Mouse (Mus musculus): Measurements from ENCODE around the gene Tulp1. TPM values are rescaled to one million over a fixed set of nuclear protein-coding genes. Genes with fewer than 3 reads are reported as not detected.

Gene Tulp1
- polyA plus RNA-seq, 1 experiment from 2014 or later = 3.5 TPM

DNA sequence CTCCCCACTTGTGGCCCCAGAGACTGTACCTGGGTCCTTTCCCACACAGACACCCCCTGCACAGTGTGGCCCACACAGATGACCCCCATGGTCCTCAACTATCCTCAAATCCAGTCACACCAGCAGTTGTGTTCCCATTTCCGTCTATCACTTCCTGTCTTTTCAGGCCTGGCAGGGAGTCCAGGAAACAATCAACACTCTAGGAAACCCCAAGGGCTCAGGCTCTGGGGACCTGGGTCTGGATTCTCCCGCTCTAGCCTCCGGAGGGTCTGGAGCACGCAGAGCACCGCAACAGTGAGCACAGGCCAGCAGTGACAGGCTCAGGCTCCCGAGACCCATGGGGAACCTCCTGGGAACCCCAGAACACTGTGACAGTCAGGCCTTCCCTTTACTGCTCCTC is 16.8 kb downstream of the Tulp1 start:
- Histone ChIP-seq H3K4me2 (peak overlapping the region; percentile 88; the same call in 1 of the 2 replicates), H3K27ac (no peak overlapping the region), H3K9me3 (no peaks in the 10 kb centered on the region), H3K36me3 (replicated peaks) (no peaks in the 10 kb centered on the region), H3K27me3 (peaks cover 47% of the 10 kb centered on the region), H3K4me1 (peaks cover 53% of the 10 kb centered on the region), H3K9ac (peak overlapping the region; percentile 81; the same call in 1 of the 2 replicates), H3K4me3 (replicated peaks) (0 out of 2 replicates have a peak overlapping the region, but pooled peaks have one; percentile 76)
- 52% methylated on average over 6 of the region's 6 CpGs for WGBS
- ATAC-seq (ENCODE audit: low FRiP score) = no peak

DNA sequence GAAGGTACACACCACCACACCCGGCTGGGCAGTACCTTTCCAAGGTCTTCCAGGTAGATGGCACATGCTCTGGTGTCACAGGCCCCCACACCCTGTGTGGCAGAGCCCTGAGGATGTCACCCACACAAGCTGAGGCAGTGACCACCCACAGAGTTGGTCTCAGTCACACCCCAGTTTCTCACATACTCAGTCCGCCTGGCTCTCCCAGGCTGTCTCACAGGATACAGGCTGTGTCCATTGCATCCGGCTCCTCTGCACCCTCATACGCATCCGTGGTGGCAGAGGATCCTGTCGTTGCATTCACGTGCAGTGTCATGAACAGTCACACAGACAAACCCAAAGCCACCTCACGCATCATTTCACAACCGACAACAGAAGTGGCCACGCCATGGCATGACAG is 17.7 kb downstream of the Tulp1 start:
- Histone ChIP-seq H3K36me3 (replicated peaks) (no peaks in the 10 kb centered on the region), H3K9ac (no peak overlapping the region), H3K27ac (no peak overlapping the region), H3K4me3 (replicated peaks) (no peak overlapping the region), H3K9me3 (no peaks in the 10 kb centered on the region), H3K27me3 (peaks cover 38% of the 10 kb centered on the region), H3K4me1 (peaks cover 53% of the 10 kb centered on the region), H3K4me2 (no peak overlapping the region)
- no peak for ATAC-seq (ENCODE audit: low FRiP score)
- 87% methylated on average over 10 of the region's 10 CpGs for WGBS

DNA sequence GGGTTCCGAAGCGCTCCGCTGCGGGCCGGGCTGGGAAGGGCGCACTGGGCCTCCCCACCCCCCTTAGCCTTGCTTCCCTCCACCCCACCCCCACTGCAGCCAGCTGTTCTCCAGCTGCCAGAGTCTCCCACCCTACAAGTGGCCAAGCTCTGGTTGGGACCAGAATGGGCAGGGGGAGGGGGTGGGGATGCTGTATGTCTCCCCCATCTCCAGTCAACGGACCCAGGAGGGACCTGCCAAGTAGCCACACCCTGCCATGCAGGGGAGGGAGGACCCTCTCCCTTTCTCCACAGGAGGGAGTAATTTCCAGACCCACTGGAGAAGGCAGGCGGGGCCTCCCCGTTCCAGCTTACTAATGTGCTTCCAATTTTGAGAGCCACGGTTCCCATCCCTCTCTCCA is 19.1 kb downstream of the Tulp1 start:
- no peaks in the 10 kb centered on the region for H3K9me3 ChIP-seq
- H3K27me3 ChIP-seq = peaks cover 23% of the 10 kb centered on the region; the same call in 1 of the 2 replicates
- H3K4me2 ChIP-seq = no peak overlapping the region
- no peaks in the 10 kb centered on the region for H3K36me3 ChIP-seq (replicated peaks)
- peak overlapping the region; percentile 33; the same call in 1 of the 2 replicates for H3K9ac ChIP-seq
- 11% methylated on average over 10 of the region's 10 CpGs for WGBS
- ATAC-seq (ENCODE audit: low FRiP score) = no peak
- no peak overlapping the region for H3K4me3 ChIP-seq (replicated peaks)
- peaks cover 52% of the 10 kb centered on the region for H3K4me1 ChIP-seq
- no peak overlapping the region for H3K27ac ChIP-seq

DNA sequence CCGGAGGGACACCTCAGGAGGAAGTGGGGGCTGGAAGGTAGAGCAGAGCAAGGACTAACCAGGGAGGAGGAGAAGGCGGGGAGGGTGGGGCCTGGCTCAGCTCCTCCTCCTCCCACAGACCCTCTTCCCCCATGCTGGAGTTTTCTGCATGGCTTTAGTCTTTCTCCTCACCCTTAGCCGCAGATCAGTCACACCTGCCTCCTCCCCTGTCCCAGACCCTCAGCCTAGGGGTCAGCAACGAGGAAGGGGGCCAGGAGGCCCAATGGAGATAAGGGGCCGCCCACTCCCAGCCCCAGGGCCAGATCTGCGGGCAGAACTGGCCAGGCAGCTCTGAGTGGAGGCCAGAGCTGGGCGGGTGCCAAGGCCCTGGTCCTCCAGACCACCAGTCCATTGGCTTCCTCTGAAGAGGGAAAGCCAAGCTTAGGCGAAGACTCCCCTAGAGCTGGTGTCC is 19.7 kb downstream of the Tulp1 start:
- Histone ChIP-seq H3K9me3 (no peaks in the 10 kb centered on the region), H3K9ac (peak overlapping the region; percentile 33; the same call in 1 of the 2 replicates)
- 15% methylated on average over 8 of the region's 8 CpGs for WGBS

DNA sequence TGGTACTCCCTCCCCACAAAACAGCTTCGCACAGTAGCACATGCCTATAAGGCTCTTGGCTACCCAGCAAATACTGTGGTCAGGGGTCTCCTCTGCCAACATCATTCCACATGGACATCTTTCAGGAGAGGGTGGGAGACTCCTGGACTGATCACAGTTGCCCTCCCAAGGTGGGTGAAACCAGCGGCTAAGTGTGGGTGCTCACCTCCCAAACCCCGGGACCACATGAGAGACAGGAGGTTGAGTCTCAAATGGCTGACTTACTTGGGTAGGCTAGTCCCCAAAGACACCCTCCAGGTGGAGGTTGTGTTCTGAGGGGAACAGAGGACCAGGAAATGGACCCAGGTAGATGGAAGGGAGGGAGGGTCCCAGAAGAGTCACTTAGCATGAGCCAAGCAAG is 20.4 kb downstream of the Tulp1 start:
- H3K27me3 ChIP-seq = 0 out of 2 replicates have a peak, but pooled peaks cover 20% of the 10 kb centered on the region
- WGBS = 64% methylated on average over 3 of the region's 3 CpGs
- H3K4me1 ChIP-seq = peaks cover 50% of the 10 kb centered on the region
- no peak overlapping the region for H3K4me2 ChIP-seq
- no peak overlapping the region for H3K27ac ChIP-seq
- H3K36me3 ChIP-seq (replicated peaks) = peaks cover 5% of the 10 kb centered on the region; the same call in 1 of the 2 replicates
- ATAC-seq (ENCODE audit: low FRiP score) = no peak
- H3K4me3 ChIP-seq (replicated peaks) = no peak overlapping the region
- H3K9ac ChIP-seq = no peak overlapping the region
- H3K9me3 ChIP-seq = no peaks in the 10 kb centered on the region

More for the DNA sequence above, 19.7 kb downstream of the Tulp1 start:
- Histone ChIP-seq H3K27me3 (0 out of 2 replicates have a peak, but pooled peaks cover 20% of the 10 kb centered on the region), H3K36me3 (replicated peaks) (no peaks in the 10 kb centered on the region), H3K4me2 (no peak overlapping the region), H3K27ac (no peak overlapping the region), H3K4me3 (replicated peaks) (no peak overlapping the region; the same call in 1 of the 2 replicates), H3K4me1 (peaks cover 53% of the 10 kb centered on the region)
- no peak for ATAC-seq (ENCODE audit: low FRiP score)

DNA sequence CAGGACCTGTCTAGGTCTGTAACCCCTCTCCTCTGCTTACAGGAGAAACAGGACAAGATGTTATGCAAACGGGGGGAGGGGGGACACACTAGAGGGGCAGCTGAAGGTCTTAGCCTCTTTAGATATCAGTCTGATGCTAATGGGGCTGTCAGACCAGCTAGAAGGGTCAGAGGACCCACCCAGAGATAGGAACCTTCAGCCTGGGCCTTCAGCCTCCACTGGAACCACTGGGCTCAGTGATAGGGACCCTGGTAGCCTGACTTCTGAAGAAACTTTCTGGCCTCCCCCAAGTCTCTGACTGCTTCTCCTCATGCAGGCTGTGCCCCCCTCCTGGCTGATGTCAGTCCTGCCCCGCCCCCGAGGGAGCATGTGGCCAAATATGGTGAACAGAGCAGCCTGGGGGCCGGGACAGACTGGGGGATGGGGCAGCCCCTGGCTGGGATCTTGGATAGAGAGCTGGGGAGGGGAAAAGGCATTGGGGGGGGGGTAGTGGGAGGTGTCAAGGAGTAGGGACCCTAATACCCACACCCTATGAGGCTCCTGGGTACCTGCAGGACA is 20.9 kb downstream of the Tulp1 start:
- no peak for ATAC-seq (ENCODE audit: low FRiP score)
- Histone ChIP-seq H3K4me2 (no peak overlapping the region; the same call in 1 of the 2 replicates), H3K27ac (no peak overlapping the region), H3K9me3 (no peaks in the 10 kb centered on the region), H3K27me3 (0 out of 2 replicates have a peak, but pooled peaks cover 20% of the 10 kb centered on the region), H3K4me3 (replicated peaks) (no peak overlapping the region), H3K9ac (peak overlapping the region; percentile 21; the same call in 1 of the 2 replicates), H3K4me1 (peaks cover 45% of the 10 kb centered on the region), H3K36me3 (replicated peaks) (peaks cover 7% of the 10 kb centered on the region; the same call in 1 of the 2 replicates)
- 41% methylated on average over 4 of the region's 4 CpGs for WGBS

DNA sequence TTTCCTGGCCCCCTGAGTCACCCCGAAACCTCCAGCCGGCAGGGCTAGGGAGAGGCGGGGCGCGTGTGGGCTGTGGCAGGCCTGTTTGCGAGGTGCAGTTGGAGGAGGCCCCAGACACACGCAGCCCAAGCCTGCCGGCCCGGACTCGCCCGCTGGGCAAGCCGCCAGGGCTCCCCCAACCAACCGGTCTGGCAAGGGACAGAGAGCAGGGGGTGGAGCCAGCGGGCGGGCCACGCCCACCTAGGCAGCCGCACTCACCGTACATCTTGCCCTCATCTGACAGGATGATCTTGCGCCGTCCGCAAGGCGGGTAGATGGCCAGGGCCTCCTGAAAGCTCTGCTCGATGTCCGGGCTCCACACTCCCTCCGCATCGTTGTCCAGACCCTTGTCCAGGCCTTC is 23.9 kb downstream of the Tulp1 start:
- Histone ChIP-seq H3K4me3 (replicated peaks) (peak overlapping the region; percentile 28), H3K27ac (peak overlapping the region; percentile 51; the same call in 1 of the 2 replicates), H3K36me3 (replicated peaks) (peaks cover 10% of the 10 kb centered on the region), H3K4me1 (peaks cover 28% of the 10 kb centered on the region), H3K4me2 (peak overlapping the region; percentile 55), H3K27me3 (0 out of 2 replicates have a peak, but pooled peaks cover 14% of the 10 kb centered on the region), H3K9me3 (no peaks in the 10 kb centered on the region), H3K9ac (peak overlapping the region; percentile 54)
- WGBS = 5% methylated on average over 26 of the region's 26 CpGs
- ATAC-seq (ENCODE audit: low FRiP score) = peak; percentile 84

DNA sequence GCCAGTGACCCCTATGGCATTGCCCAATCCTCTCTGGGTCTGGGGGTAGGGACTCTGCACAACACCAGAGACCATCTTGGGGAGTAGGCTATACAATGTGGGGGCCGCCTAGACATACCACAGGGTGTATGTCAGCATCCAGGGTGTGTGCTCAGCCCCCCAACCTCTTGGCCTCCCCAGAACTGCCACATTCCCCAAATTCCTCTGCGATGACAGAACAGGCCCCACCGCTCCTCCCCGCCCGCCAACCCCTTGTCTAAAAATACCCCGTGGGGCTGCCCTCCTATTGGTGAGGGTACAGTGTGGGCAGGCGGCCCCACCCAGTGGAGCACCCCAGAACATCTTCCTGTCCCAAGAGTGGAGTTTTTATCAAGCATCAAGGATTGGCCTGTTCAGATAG is 24.4 kb downstream of the Tulp1 start:
- no peaks in the 10 kb centered on the region for H3K9me3 ChIP-seq
- ATAC-seq (ENCODE audit: low FRiP score) = no peak; the same call in 1 of the 2 replicates
- H3K4me3 ChIP-seq (replicated peaks) = no peak overlapping the region
- peak overlapping the region; percentile 54 for H3K9ac ChIP-seq
- 0 out of 2 replicates have a peak, but pooled peaks cover 13% of the 10 kb centered on the region for H3K27me3 ChIP-seq
- 75% methylated on average over 7 of the region's 7 CpGs for WGBS
- peak overlapping the region; percentile 55 for H3K4me2 ChIP-seq
- 0 out of 2 replicates have a peak overlapping the region, but pooled peaks have one; percentile 51 for H3K27ac ChIP-seq
- peaks cover 14% of the 10 kb centered on the region for H3K36me3 ChIP-seq (replicated peaks)
- H3K4me1 ChIP-seq = peaks cover 23% of the 10 kb centered on the region

DNA sequence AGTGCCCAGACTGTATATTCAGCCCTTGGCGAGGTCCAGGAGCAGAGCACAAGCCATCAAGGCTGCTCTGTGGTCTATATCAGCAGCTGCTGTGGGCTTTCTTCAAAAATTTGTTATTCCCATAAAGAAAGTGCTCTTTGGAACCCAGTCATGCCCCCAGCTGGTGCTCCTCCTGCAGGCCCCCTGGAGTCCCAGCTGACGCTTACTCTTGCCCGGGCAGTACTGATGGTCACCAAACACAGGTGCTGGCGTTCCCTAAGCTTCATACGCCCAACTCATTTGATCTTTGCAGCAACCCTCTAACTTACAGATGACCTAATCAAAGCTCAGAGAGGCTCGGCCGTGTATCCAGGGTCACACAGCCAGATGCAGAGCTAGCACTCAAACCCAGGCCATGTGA is 27.5 kb downstream of the Tulp1 start:
- H3K27me3 ChIP-seq = no peaks in the 10 kb centered on the region
- 91% methylated on average over 7 of the region's 7 CpGs for WGBS
- no peak overlapping the region for H3K4me2 ChIP-seq
- H3K9me3 ChIP-seq = no peaks in the 10 kb centered on the region
- peaks cover 22% of the 10 kb centered on the region for H3K4me1 ChIP-seq
- no peak overlapping the region for H3K27ac ChIP-seq
- H3K9ac ChIP-seq = no peak overlapping the region
- no peak for ATAC-seq (ENCODE audit: low FRiP score)
- H3K4me3 ChIP-seq (replicated peaks) = no peak overlapping the region
- peaks cover 20% of the 10 kb centered on the region for H3K36me3 ChIP-seq (replicated peaks)

DNA sequence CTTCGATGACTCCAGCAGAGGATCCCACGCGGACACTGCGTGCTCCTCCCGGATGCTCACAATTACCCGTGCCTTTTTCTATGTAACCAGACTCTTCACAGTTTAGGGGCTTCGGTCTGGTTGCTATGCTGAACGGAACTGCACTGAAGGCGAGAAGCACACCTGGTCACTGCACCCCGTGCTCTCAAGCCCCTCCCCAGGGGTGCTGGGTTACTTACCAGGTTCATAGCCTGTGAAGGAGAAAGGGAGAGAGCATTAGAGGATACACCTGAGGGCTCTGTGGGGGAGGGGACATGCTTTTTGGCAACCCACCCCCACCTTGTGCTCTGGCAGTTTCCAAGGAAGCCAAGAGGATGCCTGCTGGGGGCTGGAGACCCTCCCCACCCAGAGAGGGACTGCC is 29.8 kb downstream of the Tulp1 start:
- no peaks in the 10 kb centered on the region for H3K9me3 ChIP-seq
- H3K4me3 ChIP-seq (replicated peaks) = no peak overlapping the region
- H3K4me1 ChIP-seq = peaks cover 9% of the 10 kb centered on the region
- no peak overlapping the region for H3K9ac ChIP-seq
- no peaks in the 10 kb centered on the region for H3K27me3 ChIP-seq
- peaks cover 33% of the 10 kb centered on the region for H3K36me3 ChIP-seq (replicated peaks)
- H3K27ac ChIP-seq = no peak overlapping the region
- no peak for ATAC-seq (ENCODE audit: low FRiP score)
- no peak overlapping the region for H3K4me2 ChIP-seq
- 79% methylated on average over 10 of the region's 10 CpGs for WGBS

DNA sequence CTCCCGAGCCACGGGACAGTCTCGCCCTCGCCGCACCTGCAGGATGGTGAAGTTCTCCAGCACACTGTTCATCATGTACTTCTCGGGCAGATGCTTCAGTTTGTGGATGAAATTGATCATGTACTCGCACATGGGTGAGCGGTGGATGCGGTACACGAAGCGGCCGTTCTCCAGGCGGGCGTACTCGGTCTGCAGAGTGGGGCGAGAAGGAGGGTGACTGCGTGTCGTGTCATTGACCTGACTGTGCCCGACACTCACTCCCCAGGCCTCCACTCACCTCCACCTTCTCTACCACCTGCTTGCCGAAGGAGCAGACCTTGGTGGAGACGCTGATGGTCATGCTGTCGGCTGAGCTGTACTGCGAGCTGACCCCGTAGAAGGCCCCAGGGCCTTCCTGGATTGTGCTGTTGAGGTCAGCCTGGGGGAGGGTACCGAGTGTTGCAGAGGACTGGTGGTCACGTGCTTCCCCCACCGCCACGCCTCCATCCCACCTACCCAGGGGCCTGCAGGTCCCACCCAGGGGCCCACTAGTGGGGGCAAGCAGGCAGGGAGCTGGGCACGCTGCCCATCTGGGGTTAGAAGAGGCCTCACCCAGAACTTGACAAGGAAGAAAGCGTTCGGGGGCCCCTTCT is 32.0 kb downstream of the Tulp1 start:
- H3K4me2 ChIP-seq = no peak overlapping the region
- H3K4me3 ChIP-seq (replicated peaks) = no peak overlapping the region
- H3K9me3 ChIP-seq = no peaks in the 10 kb centered on the region
- 58% methylated on average over 31 of the region's 31 CpGs for WGBS
- no peak overlapping the region for H3K9ac ChIP-seq
- H3K36me3 ChIP-seq (replicated peaks) = peaks cover 35% of the 10 kb centered on the region
- ATAC-seq (ENCODE audit: low FRiP score) = no peak
- H3K4me1 ChIP-seq = peaks cover 23% of the 10 kb centered on the region
- H3K27me3 ChIP-seq = no peaks in the 10 kb centered on the region
- peak overlapping the region; percentile 36; the same call in 1 of the 2 replicates for H3K27ac ChIP-seq

DNA sequence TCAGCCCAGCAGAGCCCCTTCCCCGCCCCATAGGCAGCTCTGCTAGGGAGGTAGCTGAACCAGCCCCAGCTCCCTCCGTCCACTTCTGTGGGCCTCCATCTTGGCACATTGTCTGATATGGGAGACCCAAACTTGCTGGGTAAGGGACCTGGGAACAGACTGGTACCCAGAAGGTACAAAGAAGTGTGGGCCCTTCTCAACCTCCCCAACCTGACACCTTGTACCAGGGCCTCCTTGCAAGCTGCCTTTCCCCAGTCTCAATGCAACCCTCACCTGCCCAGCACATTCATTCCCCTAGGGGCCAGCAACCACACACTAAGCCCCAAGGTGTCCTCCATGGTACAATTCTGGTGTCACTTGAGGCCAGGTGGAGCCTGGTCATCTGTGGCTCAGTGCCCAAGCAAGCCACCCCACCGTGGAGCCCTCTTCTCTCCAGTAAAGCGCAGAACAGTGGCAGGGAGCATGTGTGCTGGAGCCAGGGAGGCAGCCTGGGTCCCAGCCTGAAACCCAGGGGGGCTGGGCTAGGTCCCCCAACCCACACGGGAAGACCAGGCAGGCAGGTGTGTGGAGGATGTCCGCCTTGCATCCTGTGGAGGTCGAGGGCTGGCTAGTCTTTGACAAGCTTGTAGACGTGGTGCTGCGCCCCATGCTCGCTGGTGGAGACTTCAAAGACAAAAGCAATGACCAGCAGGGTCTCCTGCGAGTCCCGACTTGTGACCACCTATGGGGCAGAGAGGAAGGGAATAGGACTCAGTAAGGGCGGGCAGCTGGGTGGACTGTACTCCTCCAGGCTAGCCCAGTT is 32.7 kb downstream of the Tulp1 start:
- peaks cover 35% of the 10 kb centered on the region for H3K36me3 ChIP-seq (replicated peaks)
- no peak overlapping the region for H3K4me2 ChIP-seq
- ATAC-seq (ENCODE audit: low FRiP score) = no peak
- no peaks in the 10 kb centered on the region for H3K27me3 ChIP-seq
- peak overlapping the region; percentile 25; the same call in 1 of the 2 replicates for H3K27ac ChIP-seq
- H3K9me3 ChIP-seq = no peaks in the 10 kb centered on the region
- peaks cover 30% of the 10 kb centered on the region for H3K4me1 ChIP-seq
- H3K4me3 ChIP-seq (replicated peaks) = no peak overlapping the region
- no peak overlapping the region for H3K9ac ChIP-seq
- 49% methylated on average over 13 of the region's 13 CpGs for WGBS

Data from forebrain, embryonic 12.5 days (tissue).